Mouse (Mus musculus) C2C12 (cell line): ENCODE results near the gene Bricd5.

Experiments used
- CEBPB ChIP-seq: IDR thresholded peaks from one replicate; pipeline ENCODE4 v1.6.1; 2011; ENCODE audit warnings: low read depth, mild to moderate bottlenecking, control low read depth, moderate library complexity
- CTCF ChIP-seq: IDR thresholded peaks from one replicate; pipeline ENCODE4 v1.5.1; 2011; ENCODE audit not compliant: control insufficient read depth, insufficient read depth, insufficient read length
- FOSL1 ChIP-seq: IDR thresholded peaks from one replicate; pipeline ENCODE4 v1.8.0; 2011; ENCODE audit warnings: mild to moderate bottlenecking, low read length; ENCODE audit not compliant: poor library complexity, insufficient read depth, severe bottlenecking
- MAX ChIP-seq: IDR thresholded peaks from one replicate; pipeline ENCODE4 v1.6.1; 2011; ENCODE audit warnings: mild to moderate bottlenecking, control low read depth
- MYOD1 ChIP-seq: IDR thresholded peaks from one replicate; pipeline ENCODE4 v1.6.1; 2011; ENCODE audit warnings: low read depth; ENCODE audit not compliant: control insufficient read depth, insufficient read length
- USF1 ChIP-seq: IDR thresholded peaks from one replicate; pipeline ENCODE4 v1.6.1; 2011; ENCODE audit warnings: low read depth, mild to moderate bottlenecking, control low read depth, moderate library complexity

- TF ChIP-seq MAX (no peak), MYOD1 (no peak), CTCF (no peak), USF1 (no peak), FOSL1 (no peak), CEBPB (no peak)
These were observed 2.5 kb downstream of the Bricd5 start for GRCm38 (mm10) chr17:24476022-24476776.
